Comparison of ENCODE assay signal across 9 mouse cellular contexts in the genomic region with DNA sequence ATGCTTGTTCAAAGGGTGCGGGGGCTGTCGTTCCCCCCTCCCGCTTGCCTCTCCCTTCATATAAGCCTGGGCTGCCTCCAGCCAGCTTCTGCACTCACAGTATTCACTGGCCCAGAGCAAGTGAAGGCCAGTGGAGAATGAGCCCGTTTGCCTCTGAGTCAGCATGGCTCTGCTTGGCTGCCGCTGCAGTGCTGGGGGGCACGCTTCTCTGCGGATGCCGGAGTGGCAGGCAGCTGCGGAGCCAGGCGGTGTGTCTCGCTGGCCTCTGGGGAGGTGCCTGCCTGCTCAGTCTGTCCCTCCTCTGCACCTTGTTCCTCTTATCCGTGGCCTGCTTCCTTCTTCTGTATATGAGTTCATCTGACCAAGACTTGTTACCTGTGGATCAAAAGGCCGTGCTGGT. TPM values are rescaled to one million over a fixed set of nuclear protein-coding genes. Genes with fewer than 3 reads are reported as not detected.
DNase-seq lines count a peak whose midpoint lies in the region; ATAC-seq and TF ChIP-seq lines count a peak whose summit lies in the region.
"Had no signal": no experiment of that assay in that cellular context is flagged by ENCODE, and none has a peak within 500 bp of the region (broad histone marks: within the 10 kb centered on the region; RNA-seq: fewer than 3 reads in every experiment).

A gene (plus strand): TSS at position 46 of the 400 bp plus-strand sequence.

- ATAC-seq in intestine, embryonic 14.5 days (replicated peaks; ENCODE audit: low FRiP score, low TSS enrichment, low read depth) = peak; percentile 26; the same call in 1 of the 2 replicates
- no peak for ATAC-seq in liver, embryonic 12.5 days
- ATAC-seq in stomach, embryonic 16.5 days (ENCODE audit: insufficient read depth, low FRiP score) = peak; percentile 54; the same call in 1 of the 2 replicates

- no peak for TF ChIP-seq CTCF in liver, adult 2 months (IDR thresholded peaks at IDR 0.05; ENCODE audit: low read depth, low read length)
- no peak for TF ChIP-seq CTCF in thymus, adult 2 months (IDR thresholded peaks at IDR 0.05; ENCODE audit: borderline replicate concordance, control insufficient read depth, extremely low read depth, insufficient read depth, low read length, poor library complexity)

- no peaks in the 10 kb centered on the region for H3K9me3 ChIP-seq in intestine, embryonic 14.5 days (ENCODE audit: control insufficient read depth, low read length)
- H3K9me3 ChIP-seq in liver, embryonic 12.5 days (replicated peaks) = no peaks in the 10 kb centered on the region
- H3K9me3 ChIP-seq in stomach, embryonic 16.5 days (replicated peaks; ENCODE audit: control insufficient read depth, low read length) = no peaks in the 10 kb centered on the region

- peak; percentile 56; the same call in 1 of the 2 replicates for TF ChIP-seq POLR2A in liver, adult 2 months (IDR thresholded peaks at IDR 0.05; ENCODE audit: extremely low read depth, insufficient read depth, low read length)
- TF ChIP-seq POLR2A in thymus, adult 2 months (IDR thresholded peaks at IDR 0.05; ENCODE audit: control insufficient read depth, extremely low read depth, insufficient read depth, low read length, poor library complexity) = no peak

- 19% methylated on average over 13 of the region's 13 CpGs for WGBS in liver, adult 2 months
- 50% methylated on average over 13 of the region's 13 CpGs for WGBS in intestine, embryonic 14.5 days
- WGBS in liver, embryonic 12.5 days (ENCODE audit: insufficient replicate concordance) = 43% methylated on average over 13 of the region's 13 CpGs
- WGBS in stomach, embryonic 16.5 days = 36% methylated on average over 13 of the region's 13 CpGs
- 37% methylated on average over 13 of the region's 13 CpGs for WGBS in thymus, adult 2 months

- peak within 1 kb of the TSS; percentile 95 for H3K9ac ChIP-seq in liver, adult 2 months (ENCODE audit: low read depth, low read length)
- H3K9ac ChIP-seq in intestine, embryonic 14.5 days (ENCODE audit: low read length) = no peak within 1 kb of the TSS
- H3K9ac ChIP-seq in liver, embryonic 12.5 days = peak within 1 kb of the TSS; percentile 12; the same call in 1 of the 2 replicates
- H3K9ac ChIP-seq in stomach, embryonic 16.5 days (ENCODE audit: low read length) = peak within 1 kb of the TSS; percentile 61

- H3K27me3 ChIP-seq in liver, adult 2 months (ENCODE audit: control insufficient read depth, insufficient read depth, low read length) = no peaks in the 10 kb centered on the region
- no peaks in the 10 kb centered on the region for H3K27me3 ChIP-seq in intestine, embryonic 14.5 days (replicated peaks; ENCODE audit: control insufficient read depth, insufficient read depth, low read length)
- no peaks in the 10 kb centered on the region for H3K27me3 ChIP-seq in liver, embryonic 12.5 days (replicated peaks)
- no peaks in the 10 kb centered on the region for H3K27me3 ChIP-seq in stomach, embryonic 16.5 days (ENCODE audit: control insufficient read depth, insufficient read depth, low read length)
- H3K27me3 ChIP-seq in thymus, adult 2 months (ENCODE audit: control insufficient read depth, insufficient read depth, low read length) = no peaks in the 10 kb centered on the region

- H3K4me1 ChIP-seq in liver, adult 2 months (ENCODE audit: control insufficient read depth, insufficient read depth, low read length) = peaks cover 15% of the 10 kb centered on the region; the same call in 1 of the 2 replicates
- H3K4me1 ChIP-seq in intestine, embryonic 14.5 days (replicated peaks; ENCODE audit: control insufficient read depth, insufficient read depth, low read length) = no peaks in the 10 kb centered on the region
- H3K4me1 ChIP-seq in liver, embryonic 12.5 days = 0 out of 2 replicates have a peak, but pooled peaks cover 4% of the 10 kb centered on the region
- H3K4me1 ChIP-seq in stomach, embryonic 16.5 days (ENCODE audit: control insufficient read depth, insufficient read depth, low read length) = no peaks in the 10 kb centered on the region
- no peaks in the 10 kb centered on the region for H3K4me1 ChIP-seq in thymus, adult 2 months (replicated peaks; ENCODE audit: control insufficient read depth, insufficient read depth, low read length)

- H3K36me3 ChIP-seq in liver, adult 2 months (ENCODE audit: control insufficient read depth, insufficient read depth, low read length) = no peaks in the 10 kb centered on the region
- no peaks in the 10 kb centered on the region for H3K36me3 ChIP-seq in intestine, embryonic 14.5 days (ENCODE audit: control insufficient read depth, insufficient read depth, low read length)
- no peaks in the 10 kb centered on the region for H3K36me3 ChIP-seq in liver, embryonic 12.5 days
- H3K36me3 ChIP-seq in stomach, embryonic 16.5 days (ENCODE audit: control insufficient read depth, insufficient read depth, low read length) = no peaks in the 10 kb centered on the region
- no peaks in the 10 kb centered on the region for H3K36me3 ChIP-seq in thymus, adult 2 months (ENCODE audit: control insufficient read depth, insufficient read depth, low read length)

- peak within 1 kb of the TSS; percentile 30 for H3K4me2 ChIP-seq in intestine, embryonic 14.5 days (ENCODE audit: low read length)
- peak within 1 kb of the TSS; percentile 37 for H3K4me2 ChIP-seq in liver, embryonic 12.5 days
- H3K4me2 ChIP-seq in stomach, embryonic 16.5 days (ENCODE audit: low read depth, low read length) = peak within 1 kb of the TSS; percentile 34

- DNase-seq in liver, adult 2 months (ENCODE audit: extremely low read depth, low read depth, low spot score) = no peak
- DNase-seq in liver = no peak
- peak; percentile 61 for DNase-seq in intestine, embryonic 14.5 days (ENCODE audit: low spot score)
- DNase-seq in gastrocnemius, postnatal 4 days (ENCODE audit: low spot score in 2 of 2) = no peak
- no peak for DNase-seq in thymus, adult 2 months
- DNase-seq in ovary, postnatal 14 days (ENCODE audit: low spot score) = no peak

- H3K4me3 ChIP-seq in liver, adult 2 months (ENCODE audit: insufficient read depth, low read depth, low read length) = peak within 1 kb of the TSS; percentile 71
- peak within 1 kb of the TSS; percentile 4; the same call in 1 of the 2 replicates for H3K4me3 ChIP-seq in intestine, embryonic 14.5 days (ENCODE audit: low read depth, low read length)
- peak within 1 kb of the TSS; percentile 7; the same call in 1 of the 2 replicates for H3K4me3 ChIP-seq in liver, embryonic 12.5 days
- peak within 1 kb of the TSS; percentile 28 for H3K4me3 ChIP-seq in stomach, embryonic 16.5 days (replicated peaks; ENCODE audit: low read length)
- no peak within 1 kb of the TSS for H3K4me3 ChIP-seq in thymus, adult 2 months (ENCODE audit: control insufficient read depth, insufficient read depth, low read length)

- H3K79me2 ChIP-seq in liver, adult 2 months (ENCODE audit: control insufficient read depth, insufficient read depth, low read length) = peaks cover 19% of the 10 kb centered on the region; the same call in 1 of the 2 replicates

- peak within 1 kb of the TSS; percentile 96 for H3K27ac ChIP-seq in liver, adult 2 months (replicated peaks; ENCODE audit: insufficient read depth, low read depth, low read length)
- H3K27ac ChIP-seq in intestine, embryonic 14.5 days (ENCODE audit: low read depth) = peak within 1 kb of the TSS; percentile 57
- peak within 1 kb of the TSS; percentile 37 for H3K27ac ChIP-seq in liver, embryonic 12.5 days
- peak within 1 kb of the TSS; percentile 66 for H3K27ac ChIP-seq in stomach, embryonic 16.5 days (ENCODE audit: low read length)
- H3K27ac ChIP-seq in thymus, adult 2 months (ENCODE audit: control insufficient read depth, insufficient read depth, low read length) = no peak within 1 kb of the TSS; the same call in 1 of the 2 replicates

RNA-seq across cellular contexts. Expression of the gene that starts here (rescaled TPM):
- 228 and 380 TPM in 2 replicates for total RNA-seq in liver, adult 2 months (2014; rRNA removed)
- polyA plus RNA-seq in liver, adult 2 months (2012; rRNA removed) = 234 and 259 TPM in 2 replicates
- 14.1 and 16.2 TPM in 2 replicates for polyA plus RNA-seq in intestine, embryonic 14.5 days (2014; fragmentation: Nextera tagmentation; extraction: Ambion mirVana)
- 20.9 and 23.6 TPM in 2 replicates for polyA plus RNA-seq in liver, embryonic 12.5 days (2016; fragmentation: Nextera tagmentation; extraction: Ambion mirVana)
- 34.3 and 42.8 TPM in 2 replicates for polyA plus RNA-seq in stomach, embryonic 16.5 days (2015; fragmentation: Nextera tagmentation; extraction: Ambion mirVana)
- total RNA-seq in gastrocnemius, postnatal 4 days (2021) = 1 to 10 TPM in 1 of 2 experiments, not detected in 1; 1.5 TPM
- 0.40 and 0.71 TPM in 2 replicates for polyA plus RNA-seq in thymus, adult 2 months (2012; rRNA removed)
- total RNA-seq: gastrocnemius, adult 8-10 months had no signal

Comparison
In these comparisons a context has a peak if more than half of its experiments do, and no peak if none do; other contexts are left out.
1. RNA of the gene that starts here (total RNA-seq): 228 to 380 TPM in liver, adult 2 months; 1.5 TPM in gastrocnemius, postnatal 4 days; every median in the first group is over 10 times any median in the second.
2. Peak in every context shown above with its lines, with median percentiles within 50 percentile points of each other: H3K4me2 ChIP-seq.